In the genomic region with DNA sequence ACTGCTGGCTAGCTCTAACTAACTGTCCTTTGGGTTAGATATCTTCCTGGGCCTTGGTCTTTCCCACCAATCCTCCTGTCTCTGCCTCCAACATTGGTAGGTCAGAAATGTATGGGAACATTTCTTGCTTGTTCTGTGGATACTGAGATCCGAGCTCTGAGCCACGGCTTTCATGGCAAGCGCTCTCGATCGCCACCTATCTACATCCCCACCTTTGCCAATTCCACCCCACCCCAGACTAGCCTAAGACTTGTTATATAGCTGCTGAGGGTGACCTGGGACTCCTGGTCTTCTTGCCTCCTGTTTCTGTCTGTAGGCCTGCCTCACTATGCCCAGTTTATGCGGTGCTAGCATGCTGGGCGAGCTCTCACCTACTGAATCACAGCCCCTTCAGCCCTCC, we compare ENCODE assay signal across 26 mouse cellular contexts. TPM values are rescaled to one million over a fixed set of nuclear protein-coding genes. Genes with fewer than 3 reads are reported as not detected.
DNase-seq lines count a peak whose midpoint lies in the region; ATAC-seq and TF ChIP-seq lines count a peak whose summit lies in the region.
"Had no signal": no experiment of that assay in that cellular context is flagged by ENCODE, and none has a peak within 500 bp of the region (broad histone marks: within the 10 kb centered on the region; RNA-seq: fewer than 3 reads in every experiment).

No protein-coding gene starts in this region.

- no peak overlapping the region for H3K27ac ChIP-seq in kidney, postnatal 0 days
- H3K27ac ChIP-seq in forebrain, embryonic 16.5 days (ENCODE audit: low read length), result no peak overlapping the region
- no peak overlapping the region for H3K27ac ChIP-seq in limb, embryonic 10.5 days
- H3K27ac ChIP-seq: embryonic facial prominence, embryonic 13.5 days; forebrain, embryonic 13.5 days; hindbrain, embryonic 12.5 days; neural tube, embryonic 15.5 days had no signal

- peak; percentile 18 to 24 for DNase-seq in cerebellum, postnatal 10 days
- DNase-seq in cerebellum, postnatal 4 days (ENCODE audit: low spot score in 2 of 2), result no peak
- no peak for DNase-seq in kidney, postnatal 0 days (ENCODE audit: low spot score)
- no peak for DNase-seq in kidney, postnatal 4 days
- peak; percentile 23 for DNase-seq in A20 (ENCODE audit: low read depth, low spot score)
- DNase-seq in R1 (ENCODE audit: low read depth, low spot score), result peak; percentile 80
- no peak for DNase-seq in limb, embryonic 10.5 days (ENCODE audit: low spot score)
- DNase-seq: adrenal gland, postnatal 36 days; cerebellum, adult 11 months; cerebellum, adult 9-11 months; heart, postnatal 14 days; kidney, adult 2 months; kidney, postnatal 10 days; lung, postnatal 14 days; right cerebral cortex, adult 18-20 months had no signal

- no peaks in the 10 kb centered on the region for H3K36me3 ChIP-seq in kidney, postnatal 0 days (ENCODE audit: insufficient read depth, low read length)
- no peaks in the 10 kb centered on the region for H3K36me3 ChIP-seq in forebrain, embryonic 16.5 days (ENCODE audit: control insufficient read depth, insufficient read depth)
- no peaks in the 10 kb centered on the region for H3K36me3 ChIP-seq in limb, embryonic 10.5 days
- H3K36me3 ChIP-seq: embryonic facial prominence, embryonic 13.5 days; heart, embryonic 12.5 days; hindbrain, embryonic 12.5 days; neural tube, embryonic 15.5 days had no signal

- H3K27me3 ChIP-seq in kidney, postnatal 0 days (ENCODE audit: insufficient read depth, low read length), result no peaks in the 10 kb centered on the region
- H3K27me3 ChIP-seq in forebrain, embryonic 16.5 days (replicated peaks; ENCODE audit: control insufficient read depth, insufficient read depth, low read length), result no peaks in the 10 kb centered on the region
- no peaks in the 10 kb centered on the region for H3K27me3 ChIP-seq in limb, embryonic 10.5 days (ENCODE audit: low read depth, poor library complexity, severe bottlenecking)
- H3K27me3 ChIP-seq: embryonic facial prominence, embryonic 13.5 days; forebrain, embryonic 13.5 days; heart, embryonic 12.5 days; neural tube, embryonic 15.5 days had no signal

- peak; percentile 18; the same call in 1 of the 2 replicates for TF ChIP-seq CTCF in kidney, postnatal 0 days (IDR thresholded peaks at IDR 0.05; ENCODE audit: low read depth)

- no peaks in the 10 kb centered on the region for H3K9me3 ChIP-seq in kidney, postnatal 0 days (replicated peaks; ENCODE audit: low read length)
- no peaks in the 10 kb centered on the region for H3K9me3 ChIP-seq in forebrain, embryonic 16.5 days (ENCODE audit: control insufficient read depth, low read length)
- H3K9me3 ChIP-seq in limb, embryonic 10.5 days (replicated peaks), result no peaks in the 10 kb centered on the region
- H3K9me3 ChIP-seq: embryonic facial prominence, embryonic 13.5 days; forebrain, embryonic 13.5 days; heart, embryonic 12.5 days; hindbrain, embryonic 12.5 days; neural tube, embryonic 15.5 days had no signal

- WGBS in kidney, postnatal 0 days, result 75% methylated on average over 7 of the region's 7 CpGs
- 75% methylated on average over 7 of the region's 7 CpGs for WGBS in forebrain, embryonic 16.5 days
- WGBS in limb, embryonic 10.5 days, result 79% methylated on average over 7 of the region's 7 CpGs

- no peak overlapping the region for H3K4me3 ChIP-seq in kidney, postnatal 0 days (replicated peaks; ENCODE audit: low read depth, low read length)
- no peak overlapping the region for H3K4me3 ChIP-seq in forebrain, embryonic 16.5 days (replicated peaks; ENCODE audit: low read length)
- no peak overlapping the region for H3K4me3 ChIP-seq in limb, embryonic 10.5 days
- H3K4me3 ChIP-seq: embryonic facial prominence, embryonic 13.5 days; erythroblast, embryonic 14.5 days; forebrain, embryonic 13.5 days; heart, embryonic 12.5 days; hindbrain, embryonic 12.5 days; neural tube, embryonic 15.5 days had no signal

- ATAC-seq in kidney, postnatal 0 days (replicated peaks; ENCODE audit: low FRiP score, low read depth), result no peak
- ATAC-seq in forebrain, embryonic 16.5 days, result no peak
- ATAC-seq: forebrain, embryonic 13.5 days had no signal

- no peak overlapping the region for H3K4me2 ChIP-seq in kidney, postnatal 0 days (ENCODE audit: low read length)
- no peak overlapping the region for H3K4me2 ChIP-seq in forebrain, embryonic 16.5 days (ENCODE audit: low read length)
- H3K4me2 ChIP-seq: embryonic facial prominence, embryonic 13.5 days; forebrain, embryonic 13.5 days; heart, embryonic 12.5 days; hindbrain, embryonic 12.5 days; midbrain, embryonic 11.5 days; neural tube, embryonic 15.5 days had no signal

- H3K9ac ChIP-seq in kidney, postnatal 0 days (ENCODE audit: low read depth, low read length), result no peak overlapping the region
- H3K9ac ChIP-seq in forebrain, embryonic 16.5 days (replicated peaks; ENCODE audit: low read depth, low read length), result no peak overlapping the region
- H3K9ac ChIP-seq: embryonic facial prominence, embryonic 13.5 days; forebrain, embryonic 13.5 days; heart, embryonic 12.5 days; hindbrain, embryonic 12.5 days; neural tube, embryonic 15.5 days had no signal

- H3K4me1 ChIP-seq in kidney, postnatal 0 days (replicated peaks; ENCODE audit: insufficient read depth, low read length), result 0 out of 2 replicates have a peak, but pooled peaks cover 4% of the 10 kb centered on the region
- H3K4me1 ChIP-seq in forebrain, embryonic 16.5 days (replicated peaks; ENCODE audit: control insufficient read depth, insufficient read depth, low read length), result peaks cover 3% of the 10 kb centered on the region
- H3K4me1 ChIP-seq in limb, embryonic 10.5 days, result peaks cover 28% of the 10 kb centered on the region

RNA-seq across cellular contexts. Expression of a gene that starts 3.7 kb away (rescaled TPM):
- polyA plus RNA-seq in kidney, postnatal 0 days (2015; fragmentation: Nextera tagmentation; extraction: Ambion mirVana), result not detected in 2 replicates
- polyA plus RNA-seq in forebrain, embryonic 16.5 days (2015; fragmentation: Nextera tagmentation; extraction: Ambion mirVana), result not detected in 2 replicates
- polyA plus RNA-seq in limb, embryonic 10.5 days (2016; fragmentation: Nextera tagmentation; extraction: Ambion mirVana), result 0.35 and 0.38 TPM in 2 replicates
- polyA plus RNA-seq: erythroblast, embryonic 14.5 days; forebrain, embryonic 13.5 days; frontal cortex, adult 2 months; gonadal fat pad, adult 2 months; heart, embryonic 12.5 days; kidney, adult 2 months; liver, embryonic 16.5 days; midbrain, embryonic 11.5 days; neural tube, embryonic 15.5 days had no signal

RNA-seq across cellular contexts. Expression of a gene that starts 5.1 kb away (rescaled TPM):
- polyA plus RNA-seq in kidney, postnatal 0 days (2015; fragmentation: Nextera tagmentation; extraction: Ambion mirVana), result 12.6 and 14.3 TPM in 2 replicates
- polyA plus RNA-seq in forebrain, embryonic 16.5 days (2015; fragmentation: Nextera tagmentation; extraction: Ambion mirVana), result 26.2 and 28.5 TPM in 2 replicates
- polyA plus RNA-seq in limb, embryonic 10.5 days (2016; fragmentation: Nextera tagmentation; extraction: Ambion mirVana), result 22.0 and 25.4 TPM in 2 replicates

RNA-seq across cellular contexts. Expression of a gene that starts 40.4 kb away (rescaled TPM):
- polyA plus RNA-seq in kidney, postnatal 0 days (2015; fragmentation: Nextera tagmentation; extraction: Ambion mirVana), result 16.8 and 19.1 TPM in 2 replicates
- 19.0 and 19.1 TPM in 2 replicates for polyA plus RNA-seq in forebrain, embryonic 16.5 days (2015; fragmentation: Nextera tagmentation; extraction: Ambion mirVana)
- 31.3 and 31.9 TPM in 2 replicates for polyA plus RNA-seq in limb, embryonic 10.5 days (2016; fragmentation: Nextera tagmentation; extraction: Ambion mirVana)

RNA-seq across cellular contexts. Expression of a gene that starts 40.7 kb away (rescaled TPM):
- 0.66 and 0.92 TPM in 2 replicates for polyA plus RNA-seq in kidney, postnatal 0 days (2015; fragmentation: Nextera tagmentation; extraction: Ambion mirVana)
- polyA plus RNA-seq in forebrain, embryonic 16.5 days (2015; fragmentation: Nextera tagmentation; extraction: Ambion mirVana), result 0.97 and 1.2 TPM in 2 replicates
- 0.84 and 1.1 TPM in 2 replicates for polyA plus RNA-seq in limb, embryonic 10.5 days (2016; fragmentation: Nextera tagmentation; extraction: Ambion mirVana)
- polyA plus RNA-seq: erythroblast, embryonic 14.5 days had no signal

RNA-seq across cellular contexts. Expression of a gene that starts 55.9 kb away (rescaled TPM):
- polyA plus RNA-seq in kidney, postnatal 0 days (2015; fragmentation: Nextera tagmentation; extraction: Ambion mirVana), result 2.1 and 2.4 TPM in 2 replicates
- 0.39 TPM in 1 of 2 replicates, not detected in the other for polyA plus RNA-seq in forebrain, embryonic 16.5 days (2015; fragmentation: Nextera tagmentation; extraction: Ambion mirVana)
- polyA plus RNA-seq in limb, embryonic 10.5 days (2016; fragmentation: Nextera tagmentation; extraction: Ambion mirVana), result 1.4 and 2.0 TPM in 2 replicates
- polyA plus RNA-seq: erythroblast, embryonic 14.5 days; frontal cortex, adult 2 months; neural tube, embryonic 15.5 days had no signal

Comparison
In these comparisons a context has a peak if more than half of its experiments do, and no peak if none do; other contexts are left out.
1. DNase-seq: peak in cerebellum, postnatal 10 days (2 of 2), A20 (single experiment) and R1 (single experiment); none in cerebellum, postnatal 4 days (0 of 2), kidney, postnatal 0 days (single experiment), kidney, postnatal 4 days (0 of 2) and limb, embryonic 10.5 days (single experiment).